Mouse (Mus musculus) right cerebral cortex, postnatal 4 days (tissue): Measurements from ENCODE around the gene Cisd1.
A peak's percentile ranks its signal among the peaks of the same experiment; 100 is the strongest.

Experiments
- DNase-seq: peaks from one replicate; pipeline ENCODE4 v3.0.0-alpha.2; 2022

Gene Cisd1

GRCm38 (mm10) chr10:71323669-71324068 is 21.1 kb downstream of the Cisd1 start:
- DNase-seq, result no peak

GRCm38 (mm10) chr10:71316497-71316896 is 28.3 kb downstream of the Cisd1 start:
- no peak for DNase-seq

- no peak for DNase-seq
These were observed 28.7 kb downstream of the Cisd1 start for GRCm38 (mm10) chr10:71316056-71316455.

- no peak for DNase-seq
These were observed 30.2 kb downstream of the Cisd1 start for GRCm38 (mm10) chr10:71314596-71314995.

GRCm38 (mm10) chr10:71310288-71310687 is 34.5 kb downstream of the Cisd1 start:
- no peak for DNase-seq

- no peak for DNase-seq
These were observed 36.6 kb downstream of the Cisd1 start for GRCm38 (mm10) chr10:71308199-71308598.

GRCm38 (mm10) chr10:71306759-71307158 is 38.0 kb downstream of the Cisd1 start:
- no peak for DNase-seq

GRCm38 (mm10) chr10:71306190-71306589 is 38.6 kb downstream of the Cisd1 start:
- no peak for DNase-seq

- no peak for DNase-seq
These were observed 42.3 kb downstream of the Cisd1 start for GRCm38 (mm10) chr10:71302490-71302889.

GRCm38 (mm10) chr10:71300161-71300560 is 44.6 kb downstream of the Cisd1 start:
- DNase-seq, result no peak

GRCm38 (mm10) chr10:71293245-71293644 is 51.5 kb downstream of the Cisd1 start:
- no peak for DNase-seq

GRCm38 (mm10) chr10:71292254-71292653 is 52.5 kb downstream of the Cisd1 start:
- DNase-seq, result no peak

GRCm38 (mm10) chr10:71291801-71292200 is 53.0 kb downstream of the Cisd1 start:
- DNase-seq, result no peak

GRCm38 (mm10) chr10:71291179-71291661 is 53.5 kb downstream of the Cisd1 start:
- DNase-seq, result no peak

GRCm38 (mm10) chr10:71285126-71285580 is 59.6 kb downstream of the Cisd1 start, which contains the start of gene Ube2d1:
TSS of gene Ube2d1 (minus strand) at chr10:71285262.
- DNase-seq, result peak; percentile 88

- DNase-seq, result no peak
These were observed 60.1 kb downstream of the Cisd1 start for GRCm38 (mm10) chr10:71284511-71285125.

GRCm38 (mm10) chr10:71284131-71284510 is 60.6 kb downstream of the Cisd1 start:
- no peak for DNase-seq
